Mouse (Mus musculus) layer of hippocampus, postnatal 25 days (tissue): ENCODE measurements around the gene Fbxo48. TPM values are rescaled to one million over a fixed set of nuclear protein-coding genes. Genes with fewer than 3 reads are reported as not detected.

ENCODE experiments used
- DNase-seq, 2 experiments: peaks; one replicate each; pipeline ENCODE4 v3.0.0; 2022; ENCODE audit warnings: mixed read lengths in 2 of 2, low spot score in 1 of 2; ENCODE audit errors: extremely low spot score in 1 of 2
- total RNA-seq, 2 experiments: library from RNA; stranded (reverse); gene quantifications; 2 replicates each; pipeline ENCODE4 v1.2.3; 2021

The Fbxo48 gene
- total RNA-seq, 2 experiments from 2014 or later, result 0.86 to 1.9 TPM

GRCm38 (mm10) chr11:16967806-16968205, 16.6 kb downstream of the Fbxo48 start:
- peak in 1 of 2 experiments; percentile 38 for DNase-seq

- no peak for DNase-seq
These were observed 18.5 kb downstream of the Fbxo48 start for GRCm38 (mm10) chr11:16969650-16970049.

- no peak for DNase-seq
These were observed 20.9 kb downstream of the Fbxo48 start for GRCm38 (mm10) chr11:16972027-16972426.

DNA sequence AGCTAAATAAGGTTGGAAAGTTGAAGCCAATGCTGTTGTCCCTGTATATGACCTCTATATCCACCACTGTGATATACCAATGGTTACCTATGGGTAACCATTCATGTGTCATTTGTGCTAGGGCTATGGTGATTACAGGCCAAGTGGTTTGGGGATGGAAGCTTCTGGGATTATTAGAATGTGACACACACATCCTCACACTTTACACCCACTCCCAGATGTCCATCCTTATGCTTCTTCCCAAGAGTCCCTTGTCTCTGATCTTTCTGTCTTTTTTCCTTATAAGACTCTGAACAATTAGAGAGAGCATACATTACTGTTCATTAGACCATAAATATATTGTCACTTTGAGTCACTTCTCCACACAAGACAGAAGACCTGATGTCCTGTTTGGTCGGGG, 21.9 kb downstream of the Fbxo48 start:
- no peak for DNase-seq

DNA sequence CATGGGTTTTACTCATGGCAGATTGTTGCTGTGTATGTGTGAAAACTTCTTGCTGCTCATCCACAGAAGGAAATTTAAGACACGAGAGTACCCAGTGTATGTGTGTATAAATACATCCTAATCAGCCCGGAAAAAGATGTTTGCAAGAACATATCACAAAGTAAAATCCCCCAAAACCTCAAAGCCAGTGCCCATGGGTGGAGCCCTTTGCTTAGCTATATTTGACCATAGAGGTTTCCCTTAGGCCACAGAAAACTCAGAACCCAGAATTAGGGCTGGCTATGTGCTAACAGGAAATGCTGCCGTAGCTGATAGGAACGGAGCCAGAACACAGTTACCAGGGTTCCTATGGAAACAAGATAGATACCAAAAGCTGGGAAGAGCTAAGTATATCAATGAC, 25.8 kb downstream of the Fbxo48 start:
- DNase-seq, result no peak

- no peak for DNase-seq
These were observed 26.4 kb downstream of the Fbxo48 start for GRCm38 (mm10) chr11:16977611-16978010.

DNA sequence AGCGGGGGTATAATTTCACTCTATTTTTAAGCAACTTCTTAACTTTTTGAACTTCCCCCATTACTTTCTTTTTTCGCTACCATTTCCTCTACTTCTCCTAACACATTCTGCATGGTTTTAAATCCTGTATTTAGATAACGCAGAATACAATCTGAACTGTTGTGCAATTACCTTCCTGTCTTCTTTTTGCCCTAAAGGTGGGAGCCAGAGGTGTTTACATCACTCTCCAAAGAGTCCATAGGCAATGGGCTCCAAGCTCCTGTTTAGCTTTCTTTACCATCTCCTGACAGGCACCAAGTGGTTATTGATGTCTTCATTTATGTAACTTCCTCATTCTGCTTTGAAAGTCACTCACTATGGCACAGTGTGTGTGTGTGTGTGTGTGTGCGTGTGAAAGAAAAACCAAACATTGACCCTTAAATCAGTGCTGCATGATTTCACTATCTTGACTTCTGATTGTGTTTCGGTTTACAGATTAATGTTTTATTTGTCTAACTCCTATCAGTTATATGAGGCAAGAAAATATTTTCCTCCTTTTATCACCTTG, 27.1 kb downstream of the Fbxo48 start:
- DNase-seq, result no peak

GRCm38 (mm10) chr11:16986550-16987187, 35.5 kb downstream of the Fbxo48 start:
- no peak for DNase-seq

- no peak for DNase-seq
These were observed 36.7 kb downstream of the Fbxo48 start for GRCm38 (mm10) chr11:16987745-16988328.

GRCm38 (mm10) chr11:16989885-16990284, 38.7 kb downstream of the Fbxo48 start:
- no peak for DNase-seq

GRCm38 (mm10) chr11:16992880-16993279, 41.7 kb downstream of the Fbxo48 start:
- no peak for DNase-seq

GRCm38 (mm10) chr11:16996818-16997217, 45.6 kb downstream of the Fbxo48 start:
- no peak for DNase-seq

DNA sequence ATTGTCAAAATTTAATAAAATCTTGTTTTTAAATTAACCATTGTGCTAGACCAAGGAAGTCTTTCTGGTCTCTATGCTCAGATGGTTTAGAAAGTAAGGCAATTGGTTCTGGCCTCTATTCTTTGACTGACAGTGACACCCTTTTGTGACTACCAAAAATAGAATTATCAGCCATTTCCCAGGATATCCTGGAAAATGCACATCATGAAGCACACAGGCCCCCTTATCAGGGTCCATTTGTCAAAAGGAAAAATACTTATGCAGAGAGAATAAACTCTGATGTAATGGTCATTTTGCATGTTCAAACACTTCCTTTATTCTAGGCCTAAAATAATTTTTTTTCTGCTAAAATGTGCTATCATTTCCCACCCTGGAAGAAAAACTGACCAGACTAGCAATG, 46.3 kb downstream of the Fbxo48 start:
- DNase-seq, result no peak

DNA sequence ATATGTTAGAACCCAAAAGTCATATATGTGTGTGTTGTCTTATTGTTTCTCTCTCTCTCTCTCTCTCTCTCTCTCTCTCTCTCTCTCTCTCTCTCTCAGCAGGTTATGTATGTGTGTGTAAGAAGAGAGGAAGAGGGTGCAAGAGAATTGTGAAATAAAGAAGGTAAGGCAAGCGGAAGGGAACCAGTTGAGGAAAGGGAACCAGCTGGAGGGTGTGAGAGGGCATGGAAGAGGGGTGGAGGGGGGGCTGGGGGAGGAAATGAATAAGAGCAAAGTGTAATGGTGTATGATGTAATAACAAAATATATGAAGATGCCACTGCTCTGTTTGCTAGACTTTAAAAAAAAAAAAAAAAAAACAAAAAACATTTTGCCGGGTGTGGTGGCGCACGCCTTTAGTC, 48.2 kb downstream of the Fbxo48 start:
- DNase-seq, result no peak

- no peak for DNase-seq
These were observed 48.8 kb downstream of the Fbxo48 start for GRCm38 (mm10) chr11:16999933-17000332.

GRCm38 (mm10) chr11:17000353-17001334, 49.5 kb downstream of the Fbxo48 start:
- DNase-seq, result no peak

GRCm38 (mm10) chr11:17002739-17003373, 51.7 kb downstream of the Fbxo48 start:
- no peak for DNase-seq

- DNase-seq, result no peak
These were observed 52.6 kb downstream of the Fbxo48 start for GRCm38 (mm10) chr11:17003757-17004156.
